Mouse (Mus musculus) testis, adult 2 months (tissue): ENCODE measurements at regions not wholly inside any gene's neighbourhood (a gene's known extent, or its start where the extent isn't known, plus 50 kb on each side); places are given as distances from the start of the nearest gene placed in this dataset.
"Not testable (repeated sequence)": the region's sequence is repeated elsewhere in the genome, so short reads cannot be mapped to it uniquely, and the experiment has no call there.

Experiments
- H3K27ac ChIP-seq: fragments of 200-500 bp; 2 replicates; pipeline ENCODE4 v1.5.1; 2012; ENCODE audit warnings: low read depth, low read length; ENCODE audit not compliant: control insufficient read depth, insufficient read depth
- H3K27me3 ChIP-seq: fragments of 200-500 bp; 2 replicates; pipeline ENCODE4 v1.6.1; 2012; ENCODE audit warnings: mild to moderate bottlenecking, low read length, moderate library complexity; ENCODE audit not compliant: control insufficient read depth, insufficient read depth
- H3K36me3 ChIP-seq: fragments of 200-500 bp; 2 replicates; pipeline ENCODE4 v1.6.1; 2012; ENCODE audit warnings: mild to moderate bottlenecking, low read length; ENCODE audit not compliant: control insufficient read depth, insufficient read depth
- H3K4me1 ChIP-seq: fragments of 200-500 bp; 2 replicates; pipeline ENCODE4 v1.6.1; 2012; ENCODE audit warnings: low read length; ENCODE audit not compliant: control insufficient read depth, insufficient read depth
- H3K4me3 ChIP-seq: fragments of 200-500 bp; 2 replicates; pipeline ENCODE4 v1.5.1; 2012; ENCODE audit warnings: low read depth, mild to moderate bottlenecking, low read length, moderate library complexity, mixed read lengths; ENCODE audit not compliant: control insufficient read depth
- CTCF ChIP-seq: fragments of 200-500 bp; IDR thresholded peaks from 2 replicates; pipeline ENCODE4 v1.5.1; 2012; ENCODE audit warnings: low read depth, mild to moderate bottlenecking, inconsistent platforms, low read length, moderate library complexity; ENCODE audit not compliant: control insufficient read depth, insufficient read depth, insufficient replicate concordance
- POLR2A ChIP-seq: fragments of 200-500 bp; IDR thresholded peaks from 2 replicates; pipeline ENCODE4 v1.6.1; 2012; ENCODE audit warnings: low read depth, mild to moderate bottlenecking, inconsistent platforms, low read length, moderate library complexity; ENCODE audit not compliant: control insufficient read depth

GRCm38 (mm10) chr12:29353777-29354496 lies 174.2 kb upstream of the Myt1l start:
- TF ChIP-seq CTCF (no peak), POLR2A (no peak)
- Histone ChIP-seq H3K27me3 (no peaks in the 10 kb centered on the region), H3K4me1 (no peaks in the 10 kb centered on the region), H3K36me3 (no peaks in the 10 kb centered on the region), H3K27ac (no peak overlapping the region), H3K4me3 (no peak overlapping the region)

- Histone ChIP-seq H3K27me3 (no peaks in the 10 kb centered on the region), H3K4me1 (no peaks in the 10 kb centered on the region), H3K4me3 (no peak overlapping the region), H3K27ac (no peak overlapping the region), H3K36me3 (no peaks in the 10 kb centered on the region)
- TF ChIP-seq CTCF (no peak), POLR2A (no peak)
These were observed 173.4 kb upstream of the Myt1l start for GRCm38 (mm10) chr12:29354816-29355215.

GRCm38 (mm10) chr12:29356681-29357397 lies 171.3 kb upstream of the Myt1l start:
- H3K27ac ChIP-seq: no peak overlapping the region
- no peak for TF ChIP-seq POLR2A
- no peak for TF ChIP-seq CTCF
- no peaks in the 10 kb centered on the region for H3K4me1 ChIP-seq
- H3K4me3 ChIP-seq: no peak overlapping the region
- H3K36me3 ChIP-seq: no peaks in the 10 kb centered on the region
- no peaks in the 10 kb centered on the region for H3K27me3 ChIP-seq

GRCm38 (mm10) chr12:29361236-29361635 lies 166.9 kb upstream of the Myt1l start:
- H3K27ac ChIP-seq: no peak overlapping the region
- no peaks in the 10 kb centered on the region for H3K4me1 ChIP-seq
- TF ChIP-seq CTCF (no peak), POLR2A (no peak)
- no peaks in the 10 kb centered on the region for H3K36me3 ChIP-seq
- no peaks in the 10 kb centered on the region for H3K27me3 ChIP-seq
- H3K4me3 ChIP-seq: no peak overlapping the region

- not testable (repeated sequence) for H3K4me1 ChIP-seq, H3K27me3 ChIP-seq, H3K36me3 ChIP-seq, H3K27ac ChIP-seq, H3K4me3 ChIP-seq
These were observed 160.5 kb upstream of the Myt1l start for GRCm38 (mm10) chr12:29367741-29368106.

- no peak for TF ChIP-seq POLR2A
- no peak for TF ChIP-seq CTCF
- H3K27me3 ChIP-seq: no peaks in the 10 kb centered on the region
- no peaks in the 10 kb centered on the region for H3K36me3 ChIP-seq
- H3K4me1 ChIP-seq: peaks cover 8% of the 10 kb centered on the region
- no peak overlapping the region for H3K27ac ChIP-seq
- H3K4me3 ChIP-seq: peak overlapping the region; percentile 46
These were observed 159.9 kb upstream of the Myt1l start for GRCm38 (mm10) chr12:29368107-29368819.

GRCm38 (mm10) chr12:29368820-29369175 lies 159.4 kb upstream of the Myt1l start:
- Histone ChIP-seq H3K27ac (no peak overlapping the region), H3K36me3 (no peaks in the 10 kb centered on the region), H3K27me3 (no peaks in the 10 kb centered on the region), H3K4me1 (peaks cover 8% of the 10 kb centered on the region), H3K4me3 (peak overlapping the region; percentile 12; the same call in 1 of the 2 replicates)
- TF ChIP-seq POLR2A: no peak

- Histone ChIP-seq H3K36me3 (no peaks in the 10 kb centered on the region), H3K4me3 (no peak overlapping the region), H3K4me1 (no peaks in the 10 kb centered on the region), H3K27ac (no peak overlapping the region), H3K27me3 (no peaks in the 10 kb centered on the region)
- TF ChIP-seq CTCF: no peak
- TF ChIP-seq POLR2A: no peak
These were observed 136.4 kb upstream of the Myt1l start for GRCm38 (mm10) chr12:29391756-29392155.
